Mouse (Mus musculus) right cerebral cortex, postnatal 10 days (tissue): Measurements from ENCODE around the gene Sh3kbp1.

Experiments
- DNase-seq, 2 experiments: peaks; one replicate each; pipeline ENCODE4 v3.0.0; 2021; ENCODE audit warnings: low spot score in 2 of 2

Gene Sh3kbp1

GRCm38 (mm10) chrX:159737344-159737743 lies 110.3 kb downstream of the Sh3kbp1 start:
- no peak for DNase-seq

- DNase-seq: peak; percentile 28 to 37
Measured at GRCm38 (mm10) chrX:159744035-159744434, 117.0 kb downstream of the Sh3kbp1 start.

- no peak for DNase-seq
Measured at GRCm38 (mm10) chrX:159744620-159745019, 117.5 kb downstream of the Sh3kbp1 start.

GRCm38 (mm10) chrX:159751834-159752233 lies 124.8 kb downstream of the Sh3kbp1 start:
- DNase-seq: peak in 1 of 2 experiments; percentile 31

- DNase-seq: no peak
Measured at GRCm38 (mm10) chrX:159756261-159756660, 129.2 kb downstream of the Sh3kbp1 start.

- DNase-seq: no peak
Measured at GRCm38 (mm10) chrX:159756901-159757821, 130.1 kb downstream of the Sh3kbp1 start.

- DNase-seq: no peak
Measured at GRCm38 (mm10) chrX:159757854-159758540, 130.9 kb downstream of the Sh3kbp1 start.

- DNase-seq: no peak
Measured at GRCm38 (mm10) chrX:159763801-159764200, 136.7 kb downstream of the Sh3kbp1 start.

- no peak for DNase-seq
Measured at GRCm38 (mm10) chrX:159765850-159766249, 138.8 kb downstream of the Sh3kbp1 start.

- DNase-seq: no peak
Measured at GRCm38 (mm10) chrX:159769005-159769404, 141.9 kb downstream of the Sh3kbp1 start.

- no peak for DNase-seq
Measured at GRCm38 (mm10) chrX:159769773-159770172, 142.7 kb downstream of the Sh3kbp1 start.

GRCm38 (mm10) chrX:159772137-159772536 lies 145.1 kb downstream of the Sh3kbp1 start:
- no peak for DNase-seq

- DNase-seq: no peak
Measured at GRCm38 (mm10) chrX:159775042-159775441, 148.0 kb downstream of the Sh3kbp1 start.

GRCm38 (mm10) chrX:159778787-159779186 lies 151.7 kb downstream of the Sh3kbp1 start:
- DNase-seq: no peak

GRCm38 (mm10) chrX:159790516-159790915 lies 163.4 kb downstream of the Sh3kbp1 start:
- no peak for DNase-seq

- DNase-seq: no peak
Measured at GRCm38 (mm10) chrX:159795603-159796002, 168.5 kb downstream of the Sh3kbp1 start.

GRCm38 (mm10) chrX:159804371-159804770 lies 177.3 kb downstream of the Sh3kbp1 start:
- DNase-seq: no peak

GRCm38 (mm10) chrX:159809510-159809909 lies 182.4 kb downstream of the Sh3kbp1 start:
- no peak for DNase-seq

- no peak for DNase-seq
Measured at GRCm38 (mm10) chrX:159810469-159810868, 183.4 kb downstream of the Sh3kbp1 start.

- no peak for DNase-seq
Measured at GRCm38 (mm10) chrX:159817508-159817907, 190.4 kb downstream of the Sh3kbp1 start.

GRCm38 (mm10) chrX:159828135-159828534 lies 201.1 kb downstream of the Sh3kbp1 start:
- DNase-seq: peak; percentile 28 to 31

GRCm38 (mm10) chrX:159829192-159829852 lies 202.2 kb downstream of the Sh3kbp1 start:
- peak; percentile 50 to 72 for DNase-seq
